8 mouse cellular contexts compared by ENCODE assay signal in genomic region chr2:104069704-104070185, GRCm38 (mm10). TPM values are rescaled to one million over a fixed set of nuclear protein-coding genes. Genes with fewer than 3 reads are reported as not detected.
A peak's percentile ranks its signal among the peaks of the same experiment; 100 is the strongest.
DNase-seq lines count a peak whose midpoint lies in the region; ATAC-seq and TF ChIP-seq lines count a peak whose summit lies in the region.

Gene Cd59b (plus strand): TSS chr2:104069849.

- H3K36me3 ChIP-seq in ES-Bruce4 (ENCODE audit: control insufficient read depth, insufficient read depth, low read length, poor library complexity, severe bottlenecking), result no peaks in the 10 kb centered on the region
- peaks cover 7% of the 10 kb centered on the region; the same call in 1 of the 2 replicates for H3K36me3 ChIP-seq in forebrain, embryonic 10.5 days (replicated peaks)
- peaks cover 3% of the 10 kb centered on the region; the same call in 1 of the 2 replicates for H3K36me3 ChIP-seq in limb, embryonic 10.5 days
- H3K36me3 ChIP-seq in midbrain, embryonic 11.5 days (ENCODE audit: control insufficient read depth, insufficient read depth, low read length), result no peaks in the 10 kb centered on the region
- no peaks in the 10 kb centered on the region for H3K36me3 ChIP-seq in stomach, embryonic 15.5 days

- intact Hi-C loops in heart, postnatal 25 days (cut with DNase I), result loop anchor here (1.0 kb wide), 1 partner anchor 27 kb away; no protein-coding TSS in a partner anchor

- TF ChIP-seq POLR2A in ES-Bruce4 (IDR thresholded peaks at IDR 0.05; ENCODE audit: insufficient read depth, low read length), result peak; percentile 27

- peak within 1 kb of the TSS; percentile 55 for H3K9ac ChIP-seq in ES-Bruce4 (ENCODE audit: low read depth, poor library complexity, severe bottlenecking)
- 0 out of 2 replicates have a peak within 1 kb of the TSS, but pooled peaks have one; percentile 12 for H3K9ac ChIP-seq in midbrain, embryonic 11.5 days (ENCODE audit: low read length)
- no peak within 1 kb of the TSS for H3K9ac ChIP-seq in stomach, embryonic 15.5 days

- H3K4me2 ChIP-seq in midbrain, embryonic 11.5 days, result peak within 1 kb of the TSS; percentile 38
- H3K4me2 ChIP-seq in stomach, embryonic 15.5 days, result peak within 1 kb of the TSS; percentile 60

- H3K4me1 ChIP-seq in ES-Bruce4 (ENCODE audit: control insufficient read depth, insufficient read depth, low read length), result no peaks in the 10 kb centered on the region
- H3K4me1 ChIP-seq in forebrain, embryonic 10.5 days, result peaks cover 9% of the 10 kb centered on the region
- peaks cover 9% of the 10 kb centered on the region for H3K4me1 ChIP-seq in limb, embryonic 10.5 days
- H3K4me1 ChIP-seq in midbrain, embryonic 11.5 days (ENCODE audit: control insufficient read depth, insufficient read depth, low read length), result peaks cover 2% of the 10 kb centered on the region; the same call in 1 of the 2 replicates
- H3K4me1 ChIP-seq in stomach, embryonic 15.5 days, result no peaks in the 10 kb centered on the region

- TF ChIP-seq EP300 in ES-Bruce4 (IDR thresholded peaks at IDR 0.05; ENCODE audit: insufficient read depth, low read depth, low read length), result no peak

- no peak for TF ChIP-seq CTCF in ES-Bruce4 (IDR thresholded peaks at IDR 0.05; ENCODE audit: low read depth, low read length)

- H3K9me3 ChIP-seq in ES-Bruce4 (replicated peaks; ENCODE audit: control insufficient read depth, insufficient read depth, low read length, poor library complexity, severe bottlenecking), result no peaks in the 10 kb centered on the region
- H3K9me3 ChIP-seq in forebrain, embryonic 10.5 days, result peaks cover 9% of the 10 kb centered on the region; the same call in 1 of the 2 replicates
- no peaks in the 10 kb centered on the region for H3K9me3 ChIP-seq in limb, embryonic 10.5 days (replicated peaks)
- no peaks in the 10 kb centered on the region for H3K9me3 ChIP-seq in midbrain, embryonic 11.5 days (ENCODE audit: control insufficient read depth, low read length)
- no peaks in the 10 kb centered on the region for H3K9me3 ChIP-seq in stomach, embryonic 15.5 days

- ATAC-seq in midbrain, embryonic 11.5 days (ENCODE audit: low FRiP score), result peak; percentile 93
- ATAC-seq in stomach, embryonic 15.5 days (ENCODE audit: insufficient read depth, low FRiP score, low read depth), result peak; percentile 84

- H3K27me3 ChIP-seq in ES-Bruce4 (ENCODE audit: control insufficient read depth, insufficient read depth, low read length, poor library complexity, severe bottlenecking), result no peaks in the 10 kb centered on the region
- H3K27me3 ChIP-seq in forebrain, embryonic 10.5 days (ENCODE audit: poor library complexity, severe bottlenecking), result no peaks in the 10 kb centered on the region
- H3K27me3 ChIP-seq in limb, embryonic 10.5 days (ENCODE audit: low read depth, poor library complexity, severe bottlenecking), result no peaks in the 10 kb centered on the region
- H3K27me3 ChIP-seq in midbrain, embryonic 11.5 days (ENCODE audit: control insufficient read depth, insufficient read depth, low read length), result no peaks in the 10 kb centered on the region
- no peaks in the 10 kb centered on the region for H3K27me3 ChIP-seq in stomach, embryonic 15.5 days (replicated peaks)

- H3K4me3 ChIP-seq in ES-Bruce4 (ENCODE audit: low read depth, low read length), result peak within 1 kb of the TSS; percentile 78
- H3K4me3 ChIP-seq in forebrain, embryonic 10.5 days, result peak within 1 kb of the TSS; percentile 55
- H3K4me3 ChIP-seq in limb, embryonic 10.5 days, result peak within 1 kb of the TSS; percentile 50
- H3K4me3 ChIP-seq in midbrain, embryonic 11.5 days (ENCODE audit: low read depth, low read length), result peak within 1 kb of the TSS; percentile 27
- peak within 1 kb of the TSS; percentile 45 for H3K4me3 ChIP-seq in stomach, embryonic 15.5 days (replicated peaks)

- 6% methylated on average over 13 of the region's 13 CpGs for WGBS in forebrain, embryonic 10.5 days
- WGBS in limb, embryonic 10.5 days, result 6% methylated on average over 13 of the region's 13 CpGs
- WGBS in midbrain, embryonic 11.5 days, result 11% methylated on average over 13 of the region's 13 CpGs
- WGBS in stomach, embryonic 15.5 days, result 1% methylated on average over 13 of the region's 13 CpGs

- H3K27ac ChIP-seq in ES-Bruce4 (ENCODE audit: insufficient read depth, low read length), result peak within 1 kb of the TSS; percentile 85
- H3K27ac ChIP-seq in forebrain, embryonic 10.5 days, result peak within 1 kb of the TSS; percentile 82
- peak within 1 kb of the TSS; percentile 84 for H3K27ac ChIP-seq in limb, embryonic 10.5 days
- H3K27ac ChIP-seq in midbrain, embryonic 11.5 days (ENCODE audit: low read depth, low read length), result no peak within 1 kb of the TSS
- H3K27ac ChIP-seq in stomach, embryonic 15.5 days, result peak within 1 kb of the TSS; percentile 51; the same call in 1 of the 2 replicates

- peak; percentile 32 for DNase-seq in c-Kit-positive CD71-negative TER-119-negative erythroid progenitor cells, embryonic 14.5 days (ENCODE audit: low read depth)
- DNase-seq in forebrain, embryonic 10.5 days (ENCODE audit: extremely low spot score, low spot score), result peak; percentile 73
- peak; percentile 13 for DNase-seq in heart, postnatal 25 days (ENCODE audit: low spot score)
- peak; percentile 69 for DNase-seq in limb, embryonic 10.5 days (ENCODE audit: low spot score)
- peak; percentile 95 for DNase-seq in midbrain, embryonic 11.5 days (ENCODE audit: low spot score, missing footprints)
- DNase-seq in layer of hippocampus, postnatal 25 days (ENCODE audit: extremely low spot score in 1 of 2, low spot score in 1 of 2), result no peak

RNA-seq across cellular contexts. Expression of gene Cd59b, which starts in this region (rescaled TPM):
- 11.7 and 12.2 TPM in 2 replicates for polyA plus RNA-seq in ES-Bruce4 (2011; ENCODE audit: insufficient read depth, insufficient read length, low read depth, missing spikeins)
- polyA plus RNA-seq in forebrain, embryonic 10.5 days (2016; fragmentation: Nextera tagmentation; extraction: Ambion mirVana), result 3.4 TPM in 2 replicates
- 1 to 10 TPM; 1.4 to 3.4 TPM for total RNA-seq in heart, postnatal 25 days (2021)
- polyA plus RNA-seq in limb, embryonic 10.5 days (2016; fragmentation: Nextera tagmentation; extraction: Ambion mirVana), result 3.8 and 5.0 TPM in 2 replicates
- 1.9 and 5.6 TPM in 2 replicates for polyA plus RNA-seq in midbrain, embryonic 11.5 days (2014; fragmentation: Nextera tagmentation; extraction: Ambion mirVana)
- 5.0 and 6.8 TPM in 2 replicates for polyA plus RNA-seq in stomach, embryonic 15.5 days (2015; fragmentation: Nextera tagmentation; extraction: Ambion mirVana)
- under 1 TPM; 0.75 to 0.98 TPM for total RNA-seq in layer of hippocampus, postnatal 25 days (2021)

Comparison
In these comparisons a context has a peak if more than half of its experiments do, and no peak if none do; other contexts are left out.
1. H3K4me3 ChIP-seq: peak in every context shown above with its lines; median percentile 78 in ES-Bruce4; 55 in forebrain, embryonic 10.5 days; 50 in limb, embryonic 10.5 days; 45 in stomach, embryonic 15.5 days; 27 in midbrain, embryonic 11.5 days.
2. DNase-seq: peak in c-Kit-positive CD71-negative TER-119-negative erythroid progenitor cells, embryonic 14.5 days (single experiment), forebrain, embryonic 10.5 days (single experiment), heart, postnatal 25 days (single experiment), limb, embryonic 10.5 days (single experiment) and midbrain, embryonic 11.5 days (single experiment); none in layer of hippocampus, postnatal 25 days (0 of 2).